Mouse (Mus musculus) neural tube, embryonic 14.5 days (tissue): ENCODE results near the gene Edaradd. TPM values are rescaled to one million over a fixed set of nuclear protein-coding genes. Genes with fewer than 3 reads are reported as not detected.
A peak's percentile ranks its signal among the peaks of the same experiment; 100 is the strongest.

Experiments
- ATAC-seq: fragments of 200-750 bp; cut with Nextera tagmentation; 2 replicates; pipeline ENCODE4 v1.8.0; 2017; ENCODE audit warnings: low read depth, mild to moderate bottlenecking, moderate TSS enrichment, moderate library complexity
- H3K27ac ChIP-seq: fragments of 300-500 bp; sonication (generic); 2 replicates; pipeline ENCODE4 v1.5.1; 2014; ENCODE audit warnings: low read depth, mild to moderate bottlenecking, control low read depth, low read length, moderate library complexity, mixed read lengths
- H3K27me3 ChIP-seq: fragments of 300-500 bp; sonication (generic); 2 replicates; pipeline ENCODE4 v1.6.1; 2014; ENCODE audit warnings: low read length; ENCODE audit not compliant: control insufficient read depth, insufficient read depth
- H3K36me3 ChIP-seq: fragments of 300-500 bp; sonication (generic); 2 replicates; pipeline ENCODE4 v1.6.1; 2014; ENCODE audit warnings: low read length, mixed read lengths; ENCODE audit not compliant: control insufficient read depth, insufficient read depth
- H3K4me1 ChIP-seq: fragments of 300-500 bp; sonication (generic); 2 replicates; pipeline ENCODE4 v1.6.1; 2014; ENCODE audit warnings: low read length; ENCODE audit not compliant: control insufficient read depth, insufficient read depth
- H3K4me2 ChIP-seq: fragments of 300-500 bp; sonication (generic); 2 replicates; pipeline ENCODE4 v1.6.1; 2014; ENCODE audit warnings: mild to moderate bottlenecking, low read depth, low read length, control low read depth
- H3K4me3 ChIP-seq: fragments of 300-500 bp; sonication (generic); 2 replicates; pipeline ENCODE4 v1.5.1; 2014; ENCODE audit warnings: low read depth, low read length, control low read depth, mixed read lengths
- H3K9ac ChIP-seq: fragments of 300-500 bp; sonication (generic); replicated peaks from 2 replicates; pipeline ENCODE4 v1.6.1; 2014; ENCODE audit warnings: low read depth, mild to moderate bottlenecking, control low read depth, low read length, mixed read lengths
- H3K9me3 ChIP-seq: fragments of 300-500 bp; sonication (generic); 2 replicates; pipeline ENCODE4 v1.6.1; 2016; ENCODE audit warnings: low read length; ENCODE audit not compliant: control insufficient read depth
- WGBS: fragments of 180-500 bp; shearing (Covaris S2); extraction: QIAGEN DNeasy Blood & Tissue Kit; methylation state at CpG from one replicate; pipeline ENCODE4 v1.1.7; 2014; 5-methylcytosine and 5-hydroxymethylcytosine counted together
- polyA plus RNA-seq: library from polyadenylated mRNA; unstranded; fragments of >200 nt; fragmentation: Nextera tagmentation; extraction: Ambion mirVana; gene quantifications from 2 replicates; pipeline ENCODE4 v1.2.1, GENCODE M21; 2014

Gene Edaradd
- polyA plus RNA-seq, 1 experiment from 2014 or later: 1.6 TPM

DNA sequence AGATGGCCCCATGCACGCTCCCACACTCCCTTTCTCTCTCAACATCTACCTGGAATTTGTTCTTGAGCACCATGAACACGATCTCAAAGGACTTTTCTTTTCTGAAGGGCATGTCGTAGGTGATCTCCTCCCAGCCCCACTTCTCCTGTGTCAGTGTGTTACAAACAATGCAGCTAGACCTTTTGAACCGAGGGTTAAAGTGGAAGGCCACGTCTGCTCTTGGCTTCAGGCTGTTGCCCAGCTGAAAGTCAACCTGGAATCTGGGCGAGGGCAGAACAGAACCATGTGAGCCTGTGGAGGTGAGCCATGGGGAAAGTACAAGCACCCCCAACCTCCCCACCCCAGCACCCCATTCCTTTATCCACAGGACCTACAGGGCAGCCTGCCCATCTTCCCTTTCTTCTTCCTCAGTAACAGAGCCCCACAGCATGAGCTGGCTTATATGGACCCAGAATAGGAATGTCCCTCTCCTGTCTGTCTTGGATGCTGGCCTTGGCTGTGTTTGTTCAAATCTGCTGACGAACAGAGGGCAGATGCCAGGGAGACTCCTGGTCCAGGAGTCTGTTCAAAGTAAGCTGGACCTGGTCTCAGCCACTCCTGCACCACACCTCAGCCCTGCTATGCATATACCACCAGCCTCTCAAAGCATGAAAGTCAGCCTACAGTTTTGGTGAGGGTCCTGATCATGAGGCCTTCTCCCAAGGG, 65.4 kb downstream of the Edaradd start:
- no peak for ATAC-seq

DNA sequence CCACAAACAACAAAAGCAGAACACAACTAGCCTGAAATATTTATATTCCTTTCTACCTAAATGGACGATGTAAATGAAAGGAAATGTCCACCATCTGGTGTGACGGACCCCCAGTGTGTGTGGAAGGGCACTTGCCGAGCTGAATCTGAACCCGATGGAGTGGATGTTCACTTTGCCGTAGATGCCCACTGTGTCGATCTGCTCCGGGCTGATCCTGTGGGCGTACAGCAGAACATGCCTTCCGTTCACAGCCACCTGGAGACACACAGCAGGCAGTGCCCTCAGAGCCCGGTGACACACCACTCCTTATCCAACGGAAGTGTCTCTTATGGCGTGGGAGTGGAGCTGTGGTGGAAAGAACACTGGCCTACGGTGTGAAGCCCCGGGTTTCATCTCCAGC, 67.1 kb downstream of the Edaradd start:
- no peaks in the 10 kb centered on the region for H3K9me3 ChIP-seq
- no peak for ATAC-seq
- WGBS: 76% methylated on average over 14 of the region's 14 CpGs

More for the DNA sequence above, 65.4 kb downstream of the Edaradd start:
- H3K36me3 ChIP-seq: 0 out of 2 replicates have a peak, but pooled peaks cover 3% of the 10 kb centered on the region
- H3K4me1 ChIP-seq: 0 out of 2 replicates have a peak, but pooled peaks cover 1% of the 10 kb centered on the region
- no peak overlapping the region for H3K4me3 ChIP-seq
- no peaks in the 10 kb centered on the region for H3K9me3 ChIP-seq
- H3K4me2 ChIP-seq: no peak overlapping the region
- no peaks in the 10 kb centered on the region for H3K27me3 ChIP-seq
- 85% methylated on average over 7 of the region's 7 CpGs for WGBS
- H3K27ac ChIP-seq: no peak overlapping the region
- H3K9ac ChIP-seq: no peak overlapping the region

DNA sequence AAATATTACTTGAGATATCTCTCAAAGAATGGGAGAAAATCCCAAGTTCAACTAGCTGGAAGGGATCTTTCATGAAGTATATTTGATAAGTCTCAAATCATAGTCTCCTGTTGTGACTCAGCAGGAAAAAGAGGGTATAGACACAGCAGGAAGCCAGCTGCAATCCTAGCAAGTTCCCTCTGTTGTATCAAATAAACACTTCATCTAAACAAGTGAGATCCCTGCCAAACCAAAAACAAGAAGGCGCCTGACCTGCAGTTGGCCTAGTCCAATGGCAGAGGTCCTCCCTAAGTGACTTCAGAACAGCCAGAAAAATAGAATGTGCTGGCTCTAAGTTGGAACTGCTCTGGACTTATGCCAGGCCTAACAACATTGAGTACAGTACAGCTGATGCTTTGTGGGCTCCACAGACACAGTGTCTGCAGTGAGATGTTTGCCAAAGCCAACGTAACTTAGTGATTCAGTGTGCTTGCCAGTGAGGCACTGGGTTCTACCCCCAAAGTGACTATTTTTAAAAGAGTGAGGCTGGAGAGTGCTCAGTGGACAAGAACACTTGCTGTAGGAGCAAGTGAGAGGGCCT, 78.1 kb downstream of the Edaradd start:
- Histone ChIP-seq H3K4me1 (no peaks in the 10 kb centered on the region), H3K9me3 (no peaks in the 10 kb centered on the region), H3K4me2 (no peak overlapping the region), H3K27ac (no peak overlapping the region), H3K4me3 (no peak overlapping the region), H3K36me3 (peaks cover 35% of the 10 kb centered on the region), H3K9ac (no peak overlapping the region), H3K27me3 (no peaks in the 10 kb centered on the region)
- WGBS: 73% methylated on average over 2 of the region's 2 CpGs
- peak; percentile 63; the same call in 1 of the 2 replicates for ATAC-seq

More for the DNA sequence above, 67.1 kb downstream of the Edaradd start:
- Histone ChIP-seq H3K4me3 (no peak overlapping the region), H3K4me2 (no peak overlapping the region), H3K27ac (no peak overlapping the region), H3K4me1 (no peaks in the 10 kb centered on the region), H3K36me3 (0 out of 2 replicates have a peak, but pooled peaks cover 3% of the 10 kb centered on the region), H3K9ac (no peak overlapping the region), H3K27me3 (no peaks in the 10 kb centered on the region)

DNA sequence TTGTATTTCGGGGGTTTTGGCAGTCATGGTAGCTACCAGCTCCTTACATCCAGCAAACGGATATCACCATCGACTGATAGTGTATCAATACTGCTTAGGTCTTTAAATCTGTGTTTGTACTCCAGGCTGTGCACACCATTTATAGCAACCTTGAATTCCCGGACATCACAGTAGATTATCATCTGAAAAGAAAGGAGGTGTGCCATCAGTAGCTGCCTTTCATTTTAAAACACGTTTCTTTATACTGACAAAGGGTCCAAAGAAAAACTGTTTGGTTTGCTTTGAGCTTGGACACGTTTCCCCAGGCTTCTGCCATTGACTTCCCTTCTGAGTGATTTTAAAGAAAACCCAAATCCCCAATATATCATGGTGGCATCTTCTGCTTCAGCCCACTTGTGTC, 79.4 kb downstream of the Edaradd start:
- Histone ChIP-seq H3K9ac (no peak overlapping the region), H3K4me1 (no peaks in the 10 kb centered on the region), H3K9me3 (no peaks in the 10 kb centered on the region), H3K27me3 (no peaks in the 10 kb centered on the region), H3K36me3 (peaks cover 31% of the 10 kb centered on the region), H3K4me2 (no peak overlapping the region), H3K4me3 (no peak overlapping the region), H3K27ac (no peak overlapping the region)
- ATAC-seq: no peak
- WGBS: 89% methylated on average over 6 of the region's 6 CpGs

DNA sequence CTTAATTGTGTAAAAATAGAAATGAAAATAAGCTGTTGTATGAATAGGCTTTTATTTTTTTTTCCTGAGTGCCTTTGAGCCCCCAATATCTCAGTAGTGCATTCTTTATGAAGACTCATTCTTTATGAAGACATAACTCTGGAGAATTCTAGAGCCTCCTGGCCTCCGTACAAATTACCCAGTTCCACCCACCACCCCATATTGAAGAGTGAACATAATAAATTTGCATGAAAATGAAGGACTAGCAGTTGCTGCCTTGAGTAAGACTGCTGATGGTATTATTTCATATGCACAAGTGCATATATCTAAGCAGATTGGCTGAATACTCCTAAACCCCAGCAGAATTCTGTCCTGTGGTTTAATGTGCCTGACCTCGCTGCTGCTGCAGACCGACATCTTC, 80.7 kb downstream of the Edaradd start:
- ATAC-seq: no peak
- Histone ChIP-seq H3K27ac (no peak overlapping the region), H3K4me3 (no peak overlapping the region), H3K36me3 (peaks cover 38% of the 10 kb centered on the region), H3K4me2 (no peak overlapping the region), H3K9ac (no peak overlapping the region), H3K27me3 (no peaks in the 10 kb centered on the region), H3K9me3 (no peaks in the 10 kb centered on the region), H3K4me1 (no peaks in the 10 kb centered on the region)
- 93% methylated on average over 3 of the region's 3 CpGs for WGBS

DNA sequence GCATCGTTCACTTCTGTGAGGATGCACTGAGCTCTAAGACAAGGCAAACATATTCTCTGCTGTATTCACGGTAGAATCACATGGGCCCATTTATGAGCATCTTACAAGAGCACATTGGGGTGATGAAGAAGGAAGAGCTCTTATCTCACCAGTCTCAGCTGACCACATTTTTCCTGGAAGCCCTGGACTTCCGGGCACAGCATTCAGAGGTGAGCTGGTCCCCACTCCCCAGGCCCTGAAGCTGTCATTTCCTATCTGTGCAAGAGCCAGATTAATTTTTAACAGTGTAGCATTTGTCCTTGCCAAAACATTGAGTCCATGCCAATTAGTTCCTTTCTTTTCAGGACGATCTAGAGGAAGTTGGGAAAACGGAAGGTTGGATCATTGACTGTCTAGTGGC, 86.4 kb downstream of the Edaradd start:
- Histone ChIP-seq H3K36me3 (peaks cover 76% of the 10 kb centered on the region), H3K4me1 (no peaks in the 10 kb centered on the region), H3K27ac (no peak overlapping the region), H3K4me2 (no peak overlapping the region), H3K4me3 (no peak overlapping the region), H3K9me3 (no peaks in the 10 kb centered on the region), H3K9ac (no peak overlapping the region), H3K27me3 (no peaks in the 10 kb centered on the region)
- ATAC-seq: no peak
- WGBS: 90% methylated on average over 5 of the region's 5 CpGs

DNA sequence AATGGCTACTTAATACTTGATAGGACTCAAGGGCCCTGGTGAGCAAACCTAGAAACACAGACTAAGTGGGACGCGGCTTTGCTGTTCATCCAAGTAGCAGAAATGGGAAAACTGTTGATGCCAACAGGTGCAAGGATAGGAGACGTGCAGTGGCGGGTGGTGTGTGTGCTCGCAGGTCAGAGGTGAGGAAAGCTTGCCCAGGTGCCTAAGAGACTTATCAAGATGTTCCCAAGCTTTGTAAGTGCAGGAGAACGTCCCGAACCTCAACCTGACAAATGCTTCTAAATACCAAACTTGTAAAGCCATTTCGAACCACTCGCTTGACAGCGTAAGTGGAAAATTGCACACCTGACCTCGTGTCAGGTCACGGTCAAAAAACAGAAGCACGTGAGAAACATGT, 91.7 kb downstream of the Edaradd start:
- Histone ChIP-seq H3K27me3 (no peaks in the 10 kb centered on the region), H3K9me3 (no peaks in the 10 kb centered on the region), H3K4me3 (no peak overlapping the region), H3K4me1 (no peaks in the 10 kb centered on the region), H3K4me2 (no peak overlapping the region), H3K36me3 (peaks cover 80% of the 10 kb centered on the region), H3K9ac (no peak overlapping the region), H3K27ac (no peak overlapping the region)
- 98% methylated on average over 13 of the region's 13 CpGs for WGBS
- ATAC-seq: no peak

Other genes starting within 250 kb of the Edaradd start
- gene Actn2, start 179.7 kb downstream of the Edaradd start, polyA plus RNA-seq: 4.8 and 5.4 TPM in 2 replicates
- gene Heatr1, start 125.4 kb downstream of the Edaradd start, polyA plus RNA-seq: 17.0 and 21.1 TPM in 2 replicates
- gene Lgals8, start 55.5 kb downstream of the Edaradd start, polyA plus RNA-seq: 21.4 and 25.5 TPM in 2 replicates
- 20.5 and 21.9 TPM in 2 replicates for gene Ero1lb, start 45.4 kb upstream of the Edaradd start, polyA plus RNA-seq